Mouse (Mus musculus): Measurements from ENCODE around the gene Auh. TPM values are rescaled to one million over a fixed set of nuclear protein-coding genes. Genes with fewer than 3 reads are reported as not detected.

Auh gene
- total and polyA plus RNA-seq, 3 experiments = 64.6 to 152 (median 135) TPM

- Histone ChIP-seq H3K79me2 (replicated peaks; ENCODE audit: control insufficient read depth, insufficient read depth, low read length) (no peaks in the 10 kb centered on the region), H3K27ac (no peak overlapping the region), H3K36me3 (ENCODE audit: control insufficient read depth, insufficient read depth, low read length) (no peaks in the 10 kb centered on the region), H3K4me3 (no peak overlapping the region), H3K27me3 (ENCODE audit: control insufficient read depth, insufficient read depth, low read length) (no peaks in the 10 kb centered on the region), H3K9ac (ENCODE audit: low read depth, low read length) (no peak overlapping the region), H3K4me1 (ENCODE audit: control insufficient read depth, insufficient read depth, low read length) (no peaks in the 10 kb centered on the region)
- 92% methylated on average over 16 of the region's 16 CpGs for WGBS
- intact Hi-C loops (cut with DNase I) = no loop called here
- DNase-seq = no peak
- TF ChIP-seq CTCF (IDR thresholded peaks at IDR 0.05) (no peak), EP300 (IDR thresholded peaks at IDR 0.05; ENCODE audit: insufficient read depth, low read depth, low read length) (no peak), POLR2A (IDR thresholded peaks at IDR 0.05; ENCODE audit: insufficient read depth, low read depth, low read length) (no peak)
Measured at GRCm38 (mm10) chr13:52812549-52813515, 116.6 kb downstream of the Auh start.

GRCm38 (mm10) chr13:52807722-52808121 is 121.8 kb downstream of the Auh start:
- Histone ChIP-seq H3K27me3 (ENCODE audit: control insufficient read depth, insufficient read depth, low read length) (no peaks in the 10 kb centered on the region), H3K79me2 (replicated peaks; ENCODE audit: control insufficient read depth, insufficient read depth, low read length) (no peaks in the 10 kb centered on the region), H3K27ac (no peak overlapping the region), H3K4me1 (ENCODE audit: control insufficient read depth, insufficient read depth, low read length) (no peaks in the 10 kb centered on the region; the same call in 1 of the 2 replicates), H3K36me3 (ENCODE audit: control insufficient read depth, insufficient read depth, low read length) (no peaks in the 10 kb centered on the region), H3K9ac (ENCODE audit: low read depth, low read length) (no peak overlapping the region), H3K4me3 (no peak overlapping the region)
- intact Hi-C loops (cut with DNase I) = no loop called here
- no peak for DNase-seq
- WGBS = 90% methylated on average over 11 of the region's 11 CpGs
- TF ChIP-seq POLR2A (IDR thresholded peaks at IDR 0.05; ENCODE audit: insufficient read depth, low read depth, low read length) (no peak), EP300 (IDR thresholded peaks at IDR 0.05; ENCODE audit: insufficient read depth, low read depth, low read length) (no peak), CTCF (IDR thresholded peaks at IDR 0.05) (no peak)

GRCm38 (mm10) chr13:52806029-52806428 is 123.5 kb downstream of the Auh start:
- H3K4me1 ChIP-seq (ENCODE audit: control insufficient read depth, insufficient read depth, low read length) = no peaks in the 10 kb centered on the region; the same call in none of the 2 replicates
- no peak for DNase-seq
- no peak overlapping the region for H3K9ac ChIP-seq (ENCODE audit: low read depth, low read length)
- no peaks in the 10 kb centered on the region for H3K36me3 ChIP-seq (ENCODE audit: control insufficient read depth, insufficient read depth, low read length)
- H3K79me2 ChIP-seq (replicated peaks; ENCODE audit: control insufficient read depth, insufficient read depth, low read length) = no peaks in the 10 kb centered on the region
- H3K4me3 ChIP-seq = no peak overlapping the region
- no peak overlapping the region for H3K27ac ChIP-seq
- WGBS = 35% methylated on average over 4 of the region's 4 CpGs
- no peaks in the 10 kb centered on the region for H3K27me3 ChIP-seq (ENCODE audit: control insufficient read depth, insufficient read depth, low read length)
- TF ChIP-seq POLR2A (IDR thresholded peaks at IDR 0.05; ENCODE audit: insufficient read depth, low read depth, low read length) = no peak
- no peak for TF ChIP-seq EP300 (IDR thresholded peaks at IDR 0.05; ENCODE audit: insufficient read depth, low read depth, low read length)
- TF ChIP-seq CTCF (IDR thresholded peaks at IDR 0.05) = no peak
- intact Hi-C loops (cut with DNase I) = no loop called here

- H3K79me2 ChIP-seq (replicated peaks; ENCODE audit: control insufficient read depth, insufficient read depth, low read length) = no peaks in the 10 kb centered on the region
- no peak overlapping the region for H3K27ac ChIP-seq
- no peaks in the 10 kb centered on the region for H3K36me3 ChIP-seq (ENCODE audit: control insufficient read depth, insufficient read depth, low read length)
- no peak for TF ChIP-seq EP300 (IDR thresholded peaks at IDR 0.05; ENCODE audit: insufficient read depth, low read depth, low read length)
- no peak for TF ChIP-seq CTCF (IDR thresholded peaks at IDR 0.05)
- TF ChIP-seq POLR2A (IDR thresholded peaks at IDR 0.05; ENCODE audit: insufficient read depth, low read depth, low read length) = no peak
- H3K27me3 ChIP-seq (ENCODE audit: control insufficient read depth, insufficient read depth, low read length) = no peaks in the 10 kb centered on the region
- H3K9ac ChIP-seq (ENCODE audit: low read depth, low read length) = no peak overlapping the region
- 62% methylated on average over 6 of the region's 6 CpGs for WGBS
- H3K4me1 ChIP-seq (ENCODE audit: control insufficient read depth, insufficient read depth, low read length) = no peaks in the 10 kb centered on the region; the same call in none of the 2 replicates
- no peak for DNase-seq
- intact Hi-C loops (cut with DNase I) = no loop called here
- H3K4me3 ChIP-seq = no peak overlapping the region
Measured at GRCm38 (mm10) chr13:52805581-52805980, 123.9 kb downstream of the Auh start.

GRCm38 (mm10) chr13:52802482-52802881 is 127.0 kb downstream of the Auh start:
- intact Hi-C loops (cut with DNase I) = no loop called here
- H3K79me2 ChIP-seq (replicated peaks; ENCODE audit: control insufficient read depth, insufficient read depth, low read length) = no peaks in the 10 kb centered on the region
- TF ChIP-seq POLR2A (IDR thresholded peaks at IDR 0.05; ENCODE audit: insufficient read depth, low read depth, low read length) (no peak), EP300 (IDR thresholded peaks at IDR 0.05; ENCODE audit: insufficient read depth, low read depth, low read length) (no peak), CTCF (IDR thresholded peaks at IDR 0.05) (no peak)
- no peaks in the 10 kb centered on the region; the same call in none of the 2 replicates for H3K4me1 ChIP-seq (ENCODE audit: control insufficient read depth, insufficient read depth, low read length)
- no peak overlapping the region for H3K27ac ChIP-seq
- 12% methylated on average over 4 of the region's 4 CpGs for WGBS
- DNase-seq = no peak
- no peak overlapping the region for H3K9ac ChIP-seq (ENCODE audit: low read depth, low read length)
- no peak overlapping the region for H3K4me3 ChIP-seq
- no peaks in the 10 kb centered on the region for H3K36me3 ChIP-seq (ENCODE audit: control insufficient read depth, insufficient read depth, low read length)
- H3K27me3 ChIP-seq (ENCODE audit: control insufficient read depth, insufficient read depth, low read length) = no peaks in the 10 kb centered on the region; the same call in 1 of the 2 replicates
